Mouse (Mus musculus) right cerebral cortex, postnatal 10 days (tissue): ENCODE data around the gene Olfr1275.

Source experiments
- DNase-seq, 2 experiments: peaks; one replicate each; pipeline ENCODE4 v3.0.0; 2021; ENCODE audit warnings: low spot score in 2 of 2

Gene Olfr1275

GRCm38 (mm10) chr2:111235186-111235585, at the start of gene Olfr1275:
Gene Olfr1275, minus strand, starts transcription at chr2:111235286.
- DNase-seq, result no peak

DNA sequence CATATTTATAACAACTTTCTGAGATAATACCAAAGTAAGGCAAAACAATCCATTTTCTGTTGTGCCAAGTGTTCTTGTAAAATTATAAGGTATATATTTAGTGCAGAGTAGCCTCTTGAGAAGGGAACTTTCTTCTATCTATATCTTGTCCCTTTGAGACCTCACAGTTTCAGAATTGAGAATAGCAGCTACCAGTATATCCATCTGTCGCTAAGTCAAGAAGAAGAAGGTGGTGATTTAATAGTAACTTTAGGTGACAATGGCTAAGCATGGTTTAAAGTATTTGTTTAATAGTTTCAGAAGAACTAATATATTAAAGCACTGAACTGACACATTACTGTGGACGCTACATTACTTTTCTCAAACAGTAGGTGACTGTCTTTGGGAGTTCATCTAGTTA, 38.9 kb upstream of the Olfr1275 start, which contains the start of gene Olfr1277:
Olfr1277 (minus strand) TSS at position 101 of the 400 bp plus-strand sequence.
- DNase-seq, result no peak

DNA sequence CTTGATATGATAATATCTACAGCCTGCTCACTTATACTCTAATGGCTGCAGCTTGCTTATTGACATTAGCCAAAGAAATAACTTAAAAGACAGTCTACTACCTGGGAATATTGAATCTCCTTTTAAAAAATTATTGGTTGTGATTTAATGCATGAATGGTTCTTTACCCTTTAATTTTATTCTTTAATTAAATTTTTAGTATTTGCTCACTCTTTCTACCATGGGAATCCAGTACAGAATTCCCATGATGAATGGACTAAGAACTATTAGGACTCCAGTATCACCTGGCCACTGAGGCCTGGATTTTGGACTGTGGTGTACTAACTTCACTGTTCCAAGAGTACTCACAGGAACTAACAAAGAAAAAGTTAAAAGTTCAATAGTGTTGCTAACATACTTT, 19.1 kb upstream of the Olfr1275 start, which contains the start of gene Olfr1276:
Olfr1276 (plus strand) TSS at position 301 of the 400 bp plus-strand sequence.
- DNase-seq, result no peak

GRCm38 (mm10) chr2:111229502-111229901, 5.6 kb downstream of the Olfr1275 start, which contains the start of gene 4930430A15Rik:
Gene 4930430A15Rik, minus strand, starts transcription at chr2:111229602.
- DNase-seq, result no peak

DNA sequence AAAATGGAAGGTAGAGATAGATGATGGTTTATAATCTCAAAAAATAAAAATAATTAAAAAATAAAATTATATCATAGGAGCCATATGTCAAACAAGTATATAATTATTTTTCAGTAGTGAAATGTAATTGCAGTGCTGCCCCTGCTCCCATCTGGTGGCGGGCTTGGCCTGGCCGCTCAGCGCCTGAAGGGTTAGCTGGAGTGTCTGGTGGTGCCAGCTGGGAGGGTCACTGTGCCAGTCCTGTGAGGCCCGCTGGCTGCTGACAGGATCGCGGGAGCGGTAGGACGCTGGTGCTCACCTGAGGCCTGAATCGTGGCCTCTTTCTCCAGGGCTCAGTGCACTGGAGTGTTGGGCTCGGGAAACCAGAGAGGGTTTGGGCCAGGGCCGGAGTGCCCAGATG, 53.0 kb downstream of the Olfr1275 start:
- no peak for DNase-seq
